Comparison of ENCODE assay signal across 9 mouse cellular contexts in genomic region chr2:101652204-101652920, GRCm38 (mm10). TPM values are rescaled to one million over a fixed set of nuclear protein-coding genes. Genes with fewer than 3 reads are reported as not detected.
DNase-seq lines count a peak whose midpoint lies in the region; ATAC-seq and TF ChIP-seq lines count a peak whose summit lies in the region.
"Had no signal": no experiment of that assay in that cellular context is flagged by ENCODE, and none has a peak within 500 bp of the region (broad histone marks: within the 10 kb centered on the region; RNA-seq: fewer than 3 reads in every experiment).

No protein-coding gene starts in this region.

- H3K27ac ChIP-seq in embryonic facial prominence, embryonic 10.5 days (replicated peaks): no peak overlapping the region
- H3K27ac ChIP-seq in heart, postnatal 0 days (ENCODE audit: low read depth): no peak overlapping the region

- ATAC-seq in heart, postnatal 0 days (ENCODE audit: insufficient read depth, low read depth): 0 out of 2 replicates have a peak, but pooled peaks have one; percentile 33

- WGBS in embryonic facial prominence, embryonic 10.5 days: 44% methylated on average over 14 of the region's 14 CpGs
- WGBS in heart, postnatal 0 days: 35% methylated on average over 14 of the region's 14 CpGs

- H3K4me2 ChIP-seq in heart, postnatal 0 days (ENCODE audit: low read depth, low read length): peak overlapping the region; percentile 70

- TF ChIP-seq EP300 in heart, postnatal 0 days (IDR thresholded peaks at IDR 0.05; ENCODE audit: low read depth): no peak

- peaks cover 24% of the 10 kb centered on the region for H3K4me1 ChIP-seq in embryonic facial prominence, embryonic 10.5 days
- H3K4me1 ChIP-seq in heart, postnatal 0 days (ENCODE audit: control insufficient read depth, insufficient read depth): no peaks in the 10 kb centered on the region

- no peaks in the 10 kb centered on the region for H3K36me3 ChIP-seq in embryonic facial prominence, embryonic 10.5 days (replicated peaks)
- H3K36me3 ChIP-seq in heart, postnatal 0 days (replicated peaks; ENCODE audit: control insufficient read depth, insufficient read depth, low read length): no peaks in the 10 kb centered on the region

- 0 out of 2 replicates have a peak overlapping the region, but pooled peaks have one; percentile 16 for H3K9ac ChIP-seq in heart, postnatal 0 days (replicated peaks; ENCODE audit: low read depth, low read length)

- intact Hi-C loops in left cerebral cortex, postnatal 4 days (cut with DNase I): loop anchor here (10.0 kb wide), 4 partner anchors 58 to 478 kb away; no protein-coding TSS in a partner anchor

- DNase-seq in left cerebral cortex, postnatal 4 days: peak; percentile 29
- no peak for DNase-seq in left cerebral cortex, adult 8-10 months (ENCODE audit: low spot score in 2 of 2)
- no peak for DNase-seq in embryonic facial prominence, embryonic 10.5 days (ENCODE audit: low spot score)
- DNase-seq in heart, postnatal 0 days (ENCODE audit: low spot score): no peak
- DNase-seq in mesoderm, embryonic 11.5 days (ENCODE audit: low read depth, low spot score): peak; percentile 6
- no peak for DNase-seq in adipocyte (ENCODE audit: low spot score)
- DNase-seq in adrenal gland, postnatal 25 days: no peak
- DNase-seq in natural killer cell, adult 2 months (ENCODE audit: low spot score in 2 of 2): no peak

- H3K9me3 ChIP-seq in embryonic facial prominence, embryonic 10.5 days: no peaks in the 10 kb centered on the region
- H3K9me3 ChIP-seq in heart, postnatal 0 days (replicated peaks; ENCODE audit: control insufficient read depth, low read length): no peaks in the 10 kb centered on the region

- H3K27me3 ChIP-seq in embryonic facial prominence, embryonic 10.5 days (replicated peaks; ENCODE audit: low read depth, poor library complexity, severe bottlenecking): peaks cover 7% of the 10 kb centered on the region; the same call in 1 of the 2 replicates
- H3K27me3 ChIP-seq in heart, postnatal 0 days (ENCODE audit: control insufficient read depth, insufficient read depth, low read length): no peaks in the 10 kb centered on the region; the same call in 1 of the 2 replicates

- H3K4me3 ChIP-seq in embryonic facial prominence, embryonic 10.5 days: peak overlapping the region; percentile 42; the same call in 1 of the 2 replicates
- H3K4me3 ChIP-seq in heart, postnatal 0 days (ENCODE audit: low read depth, low read length): peak overlapping the region; percentile 29

- TF ChIP-seq CTCF in heart, postnatal 0 days (IDR thresholded peaks at IDR 0.05; ENCODE audit: low read depth): no peak

RNA-seq across cellular contexts. Expression of gene B230118H07Rik, which starts 3.0 kb away (rescaled TPM):
- 10 to 100 TPM; 21.1 to 24.9 TPM for total RNA-seq in left cerebral cortex, postnatal 4 days (2021)
- 10 to 100 TPM; 26.9 to 41.0 (median 28.7) TPM for total RNA-seq in left cerebral cortex, adult 8-10 months (2022)
- 47.2 and 52.1 TPM in 2 replicates for polyA plus RNA-seq in embryonic facial prominence, embryonic 10.5 days (2016; fragmentation: Nextera tagmentation; extraction: Ambion mirVana)
- total RNA-seq in heart, postnatal 0 days (2014; rRNA removed; ENCODE audit: low replicate concordance): 17.3 and 24.3 TPM in 2 replicates
- 85.5 and 92.1 TPM in 2 replicates for polyA plus RNA-seq in heart, postnatal 0 days (2015; fragmentation: Nextera tagmentation; extraction: Ambion mirVana)
- 28.3 and 30.4 TPM in 2 replicates for total RNA-seq in adrenal gland, postnatal 25 days (2021)

RNA-seq across cellular contexts. Expression of gene Rag1, which starts 3.1 kb away (rescaled TPM):
- total RNA-seq in left cerebral cortex, postnatal 4 days (2021): under 1 TPM; 0.42 to 0.44 TPM
- total RNA-seq in left cerebral cortex, adult 8-10 months (2022): under 1 TPM; 0.07 to 0.42 (median 0.21) TPM
- polyA plus RNA-seq in embryonic facial prominence, embryonic 10.5 days (2016; fragmentation: Nextera tagmentation; extraction: Ambion mirVana): 0.10 and 0.11 TPM in 2 replicates
- 0.04 and 12.3 TPM in 2 replicates for total RNA-seq in heart, postnatal 0 days (2014; rRNA removed; ENCODE audit: low replicate concordance)
- 0.01 and 0.03 TPM in 2 replicates for polyA plus RNA-seq in heart, postnatal 0 days (2015; fragmentation: Nextera tagmentation; extraction: Ambion mirVana)
- not detected in 2 replicates for total RNA-seq in adrenal gland, postnatal 25 days (2021)

RNA-seq across cellular contexts. Expression of gene Traf6, which starts 25.9 kb away (rescaled TPM):
- 10 to 100 TPM; 13.9 to 17.7 TPM for total RNA-seq in left cerebral cortex, postnatal 4 days (2021)
- 10 to 100 TPM; 10.9 to 14.2 (median 12.5) TPM for total RNA-seq in left cerebral cortex, adult 8-10 months (2022)
- polyA plus RNA-seq in embryonic facial prominence, embryonic 10.5 days (2016; fragmentation: Nextera tagmentation; extraction: Ambion mirVana): 16.1 and 16.5 TPM in 2 replicates
- total RNA-seq in heart, postnatal 0 days (2014; rRNA removed; ENCODE audit: low replicate concordance): 13.9 and 24.2 TPM in 2 replicates
- 2.8 and 3.3 TPM in 2 replicates for polyA plus RNA-seq in heart, postnatal 0 days (2015; fragmentation: Nextera tagmentation; extraction: Ambion mirVana)
- total RNA-seq in adrenal gland, postnatal 25 days (2021): 18.7 and 20.0 TPM in 2 replicates

RNA-seq across cellular contexts. Expression of gene Rag2, which starts 27.8 kb away (rescaled TPM):
- not detected for total RNA-seq in left cerebral cortex, postnatal 4 days (2021)
- total RNA-seq in left cerebral cortex, adult 8-10 months (2022): not detected
- not detected in 2 replicates for polyA plus RNA-seq in embryonic facial prominence, embryonic 10.5 days (2016; fragmentation: Nextera tagmentation; extraction: Ambion mirVana)
- total RNA-seq in heart, postnatal 0 days (2014; rRNA removed; ENCODE audit: low replicate concordance): 0.08 TPM in 1 of 2 replicates, not detected in the other
- not detected in 2 replicates for polyA plus RNA-seq in heart, postnatal 0 days (2015; fragmentation: Nextera tagmentation; extraction: Ambion mirVana)
- not detected in 2 replicates for total RNA-seq in adrenal gland, postnatal 25 days (2021)
- total RNA-seq: layer of hippocampus, adult 18-20 months had no signal

Comparison
In these comparisons a context has a peak if more than half of its experiments do, and no peak if none do; other contexts are left out.
1. DNase-seq: peak in left cerebral cortex, postnatal 4 days (single experiment) and mesoderm, embryonic 11.5 days (single experiment); none in left cerebral cortex, adult 8-10 months (0 of 2), embryonic facial prominence, embryonic 10.5 days (single experiment), heart, postnatal 0 days (single experiment), adipocyte (single experiment), adrenal gland, postnatal 25 days (single experiment) and natural killer cell, adult 2 months (0 of 2).